Mouse (Mus musculus) lung, postnatal 25 days (tissue): ENCODE data around the gene Olfr1484.
"Not testable (repeated sequence)": the region's sequence is repeated elsewhere in the genome, so short reads cannot be mapped to it uniquely, and the experiment has no call there.

Experiments
- DNase-seq: peaks from one replicate; pipeline ENCODE4 v3.0.0; 2022; ENCODE audit warnings: low spot score

Gene Olfr1484

DNA sequence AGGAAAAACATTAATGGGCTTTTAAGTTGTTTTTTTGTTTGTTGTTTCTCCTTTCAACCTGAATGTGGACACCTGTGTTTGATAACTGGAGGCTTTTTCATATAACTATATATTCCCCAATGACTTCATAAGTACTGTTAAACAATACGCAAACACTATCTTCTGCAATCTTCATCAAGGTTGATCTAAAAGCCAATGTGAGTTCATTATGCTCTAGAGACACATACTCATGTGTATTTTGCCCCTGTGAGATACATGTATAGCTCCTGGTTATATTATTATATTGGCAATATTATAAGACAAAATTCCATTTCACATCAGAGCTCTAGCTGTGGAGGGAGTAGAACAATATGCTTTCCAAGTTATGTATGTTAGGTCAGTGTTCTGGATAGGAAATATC, at the start of gene Olfr1484:
Gene Olfr1484 (plus strand): TSS at position 301 of the 400 bp plus-strand sequence.
- DNase-seq, result no peak

DNA sequence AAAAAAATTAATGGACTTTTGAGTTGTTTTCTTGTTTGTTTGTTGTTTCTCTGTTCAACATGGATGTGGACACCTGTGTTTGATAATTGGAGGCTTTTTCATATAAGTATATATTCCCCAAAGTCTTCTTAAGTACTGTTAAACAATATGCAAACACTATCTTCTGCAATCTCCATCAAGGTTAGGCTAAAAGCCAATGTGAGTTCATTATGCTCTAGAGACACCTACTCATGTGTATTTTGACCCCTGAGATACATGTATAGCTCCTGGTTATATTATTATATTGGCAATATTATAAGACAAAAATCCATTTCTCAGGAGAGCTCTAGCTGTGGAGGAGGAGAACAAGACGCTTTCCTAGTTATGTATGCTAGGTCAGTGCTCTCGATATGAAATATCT, 33.8 kb downstream of the Olfr1484 start, which contains the start of gene Olfr1487:
Gene Olfr1487 (plus strand): TSS at position 301 of the 400 bp plus-strand sequence.
- not testable (repeated sequence) for DNase-seq

DNA sequence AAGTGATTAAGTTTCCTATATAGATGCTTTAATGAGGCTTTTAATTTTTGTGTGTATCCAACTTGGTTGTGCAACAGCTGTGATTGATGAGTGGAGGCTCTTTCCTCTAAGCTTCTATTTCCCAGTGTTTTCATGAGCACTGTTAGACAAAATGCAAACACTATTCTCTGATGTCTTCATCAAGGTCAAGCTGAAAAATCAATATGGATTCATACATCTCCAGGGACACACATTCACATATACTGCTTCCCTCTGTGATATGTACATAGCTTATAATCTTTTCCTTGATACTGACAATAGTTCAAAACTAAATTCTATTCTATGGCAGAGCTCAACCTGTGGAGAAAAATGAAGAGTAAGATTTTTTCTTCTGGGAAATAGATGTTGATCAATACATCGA, 48.0 kb downstream of the Olfr1484 start, which contains the start of gene Olfr1489:
Gene Olfr1489 (plus strand): TSS at position 301 of the 400 bp plus-strand sequence.
- no peak for DNase-seq
